Mouse (Mus musculus): Measurements from ENCODE around the gene Proser1.

The Proser1 gene

DNA sequence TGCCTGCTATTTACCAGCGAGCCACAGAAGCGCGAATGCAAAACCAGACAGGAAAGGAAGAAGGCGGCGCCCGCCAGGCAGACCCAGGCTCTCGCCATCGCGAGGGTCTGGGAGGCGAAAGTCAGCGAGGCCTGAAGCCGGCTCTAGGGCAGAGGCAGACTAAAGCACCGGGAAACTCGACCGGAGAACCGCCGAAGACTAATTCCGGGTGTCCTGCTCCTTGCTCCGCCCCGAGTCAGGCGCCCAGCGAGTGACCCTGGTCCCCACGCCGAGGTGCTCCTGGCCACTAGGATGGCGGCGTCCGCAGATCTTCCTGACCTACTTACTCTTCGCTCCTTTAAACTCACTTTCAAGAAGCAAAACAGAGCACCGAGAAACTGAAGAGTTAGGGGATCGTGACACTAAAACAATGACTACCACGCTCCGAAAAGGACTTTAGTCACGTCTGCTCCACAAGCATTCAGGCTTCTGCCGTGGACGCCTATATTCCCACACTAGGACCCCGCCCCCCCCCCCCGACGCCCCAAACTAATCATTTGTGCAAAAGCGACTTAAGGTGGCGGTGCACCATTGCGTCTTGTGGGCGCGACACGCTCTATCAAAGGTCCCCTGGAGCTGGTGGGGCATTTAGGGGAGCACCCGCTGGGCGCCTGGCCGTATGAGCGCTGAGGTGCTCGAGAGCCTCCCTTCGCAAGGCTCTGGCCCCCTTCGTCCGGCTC is at the start of gene Proser1, which contains the start of gene Nhlrc3:
Gene Proser1, plus strand, starts transcription at position 621 of the 719 bp plus-strand sequence.
Gene Nhlrc3, minus strand, starts transcription at position 287 of the 719 bp plus-strand sequence.
- DNase-seq (ENCODE audit: low read depth), result peak; percentile 93

- no peak for DNase-seq (ENCODE audit: low read depth)
Observed at GRCm38 (mm10) chr3:53413959-53414358, 49.5 kb upstream of the Proser1 start.

GRCm38 (mm10) chr3:53416036-53416506 is 47.4 kb upstream of the Proser1 start:
- DNase-seq (ENCODE audit: low read depth), result no peak

- DNase-seq (ENCODE audit: low read depth), result no peak
Observed at GRCm38 (mm10) chr3:53417701-53418100, 45.8 kb upstream of the Proser1 start.

GRCm38 (mm10) chr3:53421656-53422055 is 41.8 kb upstream of the Proser1 start:
- no peak for DNase-seq (ENCODE audit: low read depth)

GRCm38 (mm10) chr3:53422691-53423090 is 40.8 kb upstream of the Proser1 start:
- DNase-seq (ENCODE audit: low read depth), result no peak

DNA sequence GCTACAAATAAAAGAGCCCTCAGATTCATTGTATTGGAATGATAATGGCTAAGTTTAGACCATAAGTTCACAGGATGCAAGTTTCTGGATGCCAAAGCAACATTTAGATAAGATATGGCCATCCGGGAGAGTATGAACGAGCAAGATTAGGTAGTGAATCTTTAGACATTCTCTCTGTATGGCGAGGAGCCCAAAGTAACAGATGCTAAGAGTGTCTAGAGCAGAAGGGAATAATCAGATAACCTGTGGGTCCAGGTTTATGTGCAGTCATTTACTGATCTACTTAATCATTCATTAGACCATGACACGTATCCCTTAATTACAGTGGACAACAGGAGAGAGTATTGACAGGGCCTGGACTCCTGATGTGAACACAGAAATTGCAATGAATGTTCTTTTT is 39.9 kb upstream of the Proser1 start:
- DNase-seq (ENCODE audit: low read depth), result no peak

DNA sequence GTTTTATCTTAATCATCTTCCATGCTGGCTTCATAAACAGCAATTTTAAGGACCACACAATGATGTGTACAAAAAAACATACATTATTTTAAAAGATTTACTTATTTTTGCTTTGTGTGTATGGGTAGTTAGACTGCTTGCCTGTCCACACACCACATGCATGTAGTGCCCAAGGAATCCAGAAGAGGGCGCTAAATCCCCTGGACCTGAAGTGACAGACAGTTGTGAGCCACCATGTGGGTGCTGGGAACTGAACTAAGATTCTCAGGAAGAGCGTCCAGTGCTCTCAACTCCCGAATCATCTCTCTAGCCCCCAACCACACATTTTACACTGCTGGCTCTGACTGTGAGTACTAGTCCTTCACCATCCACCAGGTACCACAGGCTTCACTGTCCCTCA is 28.9 kb upstream of the Proser1 start:
- DNase-seq (ENCODE audit: low read depth), result no peak

- no peak for DNase-seq (ENCODE audit: low read depth)
Observed at GRCm38 (mm10) chr3:53436550-53436949, 26.9 kb upstream of the Proser1 start.

GRCm38 (mm10) chr3:53445540-53445939 is 17.9 kb upstream of the Proser1 start:
- no peak for DNase-seq (ENCODE audit: low read depth)

DNA sequence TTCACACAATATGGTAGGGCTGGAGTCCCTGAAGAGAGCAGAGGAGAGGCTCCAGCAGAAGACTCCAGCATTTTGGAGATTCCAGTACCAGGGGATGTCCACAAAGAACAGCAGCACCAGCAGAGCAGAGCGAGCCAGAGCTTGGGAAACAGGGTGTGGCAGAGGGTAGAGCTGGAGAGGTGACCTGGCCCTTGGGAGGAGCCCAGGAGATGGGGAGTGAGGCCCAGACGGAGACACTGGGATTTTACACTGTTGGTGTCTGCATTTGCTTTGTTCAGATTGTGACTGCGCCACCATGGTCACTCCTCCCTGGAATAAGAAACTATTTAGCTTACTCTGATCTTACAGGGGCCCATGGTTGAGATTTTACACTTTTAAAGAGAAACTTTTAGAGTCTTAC is 16.7 kb upstream of the Proser1 start:
- no peak for DNase-seq (ENCODE audit: low read depth)

- DNase-seq (ENCODE audit: low read depth), result peak; percentile 74
Observed at GRCm38 (mm10) chr3:53448208-53448607, 15.3 kb upstream of the Proser1 start.

DNA sequence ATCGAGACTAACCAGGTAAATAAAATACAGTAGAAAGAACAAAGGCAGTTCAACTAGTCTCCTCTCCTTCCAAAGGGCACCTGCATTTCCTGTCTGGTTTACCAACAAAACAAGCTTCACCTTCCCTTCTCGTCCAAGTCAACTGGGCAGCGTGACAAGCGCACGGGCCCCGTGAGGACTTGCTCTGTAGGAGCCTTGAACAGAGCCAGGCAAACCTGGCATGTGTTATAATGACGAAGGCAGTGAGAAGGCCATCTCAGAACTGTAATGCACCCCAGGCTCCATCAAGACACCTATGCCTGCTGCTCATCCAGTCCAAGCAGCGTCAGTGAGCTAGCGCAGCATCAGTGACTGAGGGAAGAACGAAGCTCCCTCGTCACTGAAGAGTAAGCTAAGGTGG is 12.8 kb upstream of the Proser1 start:
- DNase-seq (ENCODE audit: low read depth), result no peak

GRCm38 (mm10) chr3:53452351-53452750 is 11.1 kb upstream of the Proser1 start:
- no peak for DNase-seq (ENCODE audit: low read depth)

- DNase-seq (ENCODE audit: low read depth), result no peak
Observed at GRCm38 (mm10) chr3:53453346-53453745, 10.1 kb upstream of the Proser1 start.

- DNase-seq (ENCODE audit: low read depth), result no peak
Observed at GRCm38 (mm10) chr3:53454005-53454404, 9.5 kb upstream of the Proser1 start.

DNA sequence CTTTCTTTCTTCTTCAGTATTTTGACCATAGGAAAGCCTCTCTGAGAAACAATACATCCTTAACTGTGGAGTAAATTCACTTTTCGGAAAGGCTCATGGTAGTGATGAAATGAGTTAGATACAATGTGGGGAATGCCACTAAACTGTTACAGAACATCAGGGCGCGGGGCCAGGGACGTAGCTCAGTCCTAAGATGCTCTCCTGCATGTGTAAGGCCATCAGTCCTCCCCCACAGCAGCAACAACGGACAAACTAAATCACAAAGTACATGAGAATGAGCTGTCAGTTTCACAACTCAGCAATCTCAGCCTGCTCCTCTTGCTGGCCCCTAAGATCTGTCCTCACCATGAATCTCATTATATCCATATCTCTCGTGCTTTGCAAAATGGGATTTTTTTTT is 8.9 kb upstream of the Proser1 start:
- DNase-seq (ENCODE audit: low read depth), result no peak

GRCm38 (mm10) chr3:53454984-53455383 is 8.5 kb upstream of the Proser1 start:
- no peak for DNase-seq (ENCODE audit: low read depth)

DNA sequence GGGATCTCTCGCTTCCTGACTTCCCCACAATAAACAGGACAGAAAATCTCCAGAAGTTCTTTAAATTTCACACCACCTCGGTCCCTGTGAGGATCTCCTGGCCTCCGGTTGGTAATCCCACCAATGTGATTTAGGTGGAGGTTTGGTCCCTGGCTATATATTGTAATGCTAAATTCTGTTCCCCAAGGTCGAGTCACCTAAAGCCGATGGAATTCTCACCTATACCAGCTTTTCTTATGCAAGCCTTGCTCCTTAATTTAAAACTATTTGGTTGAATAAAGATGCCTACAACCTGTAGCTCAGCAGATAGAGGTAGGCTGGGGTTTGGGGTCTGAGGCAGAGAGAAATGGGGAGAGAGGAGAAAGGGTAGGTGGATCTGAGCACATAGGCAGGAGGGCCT is 5.7 kb upstream of the Proser1 start:
- no peak for DNase-seq (ENCODE audit: low read depth)

- DNase-seq (ENCODE audit: low read depth), result no peak
Observed at GRCm38 (mm10) chr3:53460106-53460505, 3.4 kb upstream of the Proser1 start.

DNA sequence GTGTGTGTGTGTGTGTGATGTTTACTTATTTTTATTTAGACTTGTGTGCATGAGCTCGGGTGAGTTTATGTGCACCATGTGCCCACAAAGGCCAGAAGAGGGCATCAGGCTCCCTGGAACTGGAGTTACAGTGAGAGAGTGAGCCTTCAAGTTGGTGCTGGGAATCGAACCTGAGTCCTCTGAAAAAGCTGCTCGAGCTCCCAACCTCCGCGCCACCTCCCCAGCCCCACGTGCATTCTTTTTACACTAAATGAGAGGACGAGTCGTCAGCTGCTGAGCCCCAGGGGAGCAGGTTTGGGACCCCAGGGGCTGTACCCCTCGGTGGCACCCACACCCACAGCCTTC is 793 bp upstream of the Proser1 start:
- DNase-seq (ENCODE audit: low read depth), result peak; percentile 77

- no peak for DNase-seq (ENCODE audit: low read depth)
Observed at GRCm38 (mm10) chr3:53463765-53464114, 274 bp downstream of the Proser1 start.

GRCm38 (mm10) chr3:53464146-53464698 is 756 bp downstream of the Proser1 start:
- DNase-seq (ENCODE audit: low read depth), result peak; percentile 46

DNA sequence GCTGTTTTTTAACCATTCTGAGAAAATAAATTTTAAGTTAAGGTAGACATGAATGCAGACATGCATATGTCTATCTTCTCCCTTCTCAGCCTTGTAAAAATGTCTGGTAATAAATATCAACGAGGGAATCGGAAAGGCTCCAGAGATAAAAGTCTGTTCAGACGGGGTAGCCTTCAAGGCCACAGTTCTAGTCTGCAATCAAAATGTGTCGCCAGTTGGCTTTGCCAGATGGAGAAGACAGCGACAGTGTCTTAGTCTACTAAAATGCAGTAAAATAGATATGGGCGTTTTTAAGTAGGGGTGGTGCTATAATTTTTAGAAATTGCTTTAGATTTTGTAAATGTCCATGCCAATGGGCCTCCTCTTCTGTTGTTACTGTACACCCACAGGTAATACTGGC is 1.9 kb downstream of the Proser1 start:
- no peak for DNase-seq (ENCODE audit: low read depth)
